Mouse (Mus musculus) G1E (cell line): ENCODE data around the gene Zfp777. TPM values are rescaled to one million over a fixed set of nuclear protein-coding genes. Genes with fewer than 3 reads are reported as not detected.
A peak's percentile ranks its signal among the peaks of the same experiment; 100 is the strongest.

ENCODE experiments used
- ATAC-seq: 2 replicates; pipeline ENCODE4 v1.8.0; 2016; ENCODE audit warnings: mild to moderate bottlenecking; ENCODE audit not compliant: insufficient number of reproducible peaks, poor library complexity, low FRiP score, severe bottlenecking; ENCODE audit errors: extremely low read depth
- DNase-seq: peaks from one replicate; pipeline ENCODE4 v3.0.0; 2012; ENCODE audit warnings: low spot score
- H3K27me3 ChIP-seq: 2 replicates; pipeline ENCODE4 v1.6.1; 2012; ENCODE audit warnings: mild to moderate bottlenecking, low read length, inconsistent platforms; ENCODE audit not compliant: insufficient read depth
- H3K36me3 ChIP-seq: replicated peaks from 2 replicates; pipeline ENCODE3; 2012; ENCODE audit warnings: mild to moderate bottlenecking, inconsistent platforms
- H3K4me1 ChIP-seq: 2 replicates; pipeline ENCODE4 v1.6.1; 2012; ENCODE audit warnings: low read depth, low read length, inconsistent platforms, mixed read lengths; ENCODE audit not compliant: insufficient read depth
- H3K4me3 ChIP-seq: 2 replicates; pipeline ENCODE4 v1.5.1; 2012; ENCODE audit warnings: low read depth, mild to moderate bottlenecking, inconsistent platforms, low read length, moderate library complexity, mixed read lengths
- H3K9me3 ChIP-seq: replicated peaks from 2 replicates; pipeline ENCODE4 v1.6.1; 2012; ENCODE audit warnings: inconsistent platforms
- CTCF ChIP-seq: IDR thresholded peaks from 2 replicates; pipeline ENCODE4 v1.5.1; 2012; ENCODE audit warnings: low read depth, low read length, inconsistent platforms, mixed read lengths
- GATA1 ChIP-seq: IDR thresholded peaks from 2 replicates; pipeline ENCODE4 v1.6.1; 2012; ENCODE audit warnings: borderline replicate concordance, low read length, inconsistent platforms, mixed read lengths
- GATA2 ChIP-seq: IDR thresholded peaks from 2 replicates; pipeline ENCODE4 v1.6.1; 2012; ENCODE audit warnings: low read depth, low read length, inconsistent platforms, borderline replicate concordance
- POLR2AphosphoS5 ChIP-seq: IDR thresholded peaks from 2 replicates; pipeline ENCODE4 v1.6.1; 2012; ENCODE audit warnings: low read depth, low read length, inconsistent platforms; ENCODE audit not compliant: insufficient replicate concordance
- TAL1 ChIP-seq: conservative IDR thresholded peaks from 2 replicates; pipeline ENCODE4 v1.6.1; 2012; ENCODE audit warnings: low read depth, low read length, inconsistent platforms, mixed read lengths
- polyA plus RNA-seq: library from polyadenylated mRNA; stranded (reverse); fragments of >175 nt; gene quantifications from 2 replicates; pipeline ENCODE4 v1.2.3, GENCODE M21; 2012
- total RNA-seq, 2 experiments: library from RNA; stranded (forward) in 1 of 2; stranded (reverse) in 1 of 2; fragments of 200-1000 nt in 1 of 2; fragments of >200 nt in 1 of 2; fragmentation: Nextera tagmentation in 1 of 2; gene quantifications; 2 replicates each; pipeline ENCODE4 v1.2.3; 2014 to 2017

Zfp777 gene
- total and polyA plus RNA-seq, 3 experiments = 25.4 to 69.6 (median 28.0) TPM

GRCm38 (mm10) chr6:48081952-48082351, 33.2 kb upstream of the Zfp777 start:
- Histone ChIP-seq H3K27me3 (no peaks in the 10 kb centered on the region), H3K36me3 (peaks cover 82% of the 10 kb centered on the region), H3K9me3 (no peaks in the 10 kb centered on the region), H3K4me1 (peaks cover 59% of the 10 kb centered on the region), H3K4me3 (no peak overlapping the region)
- DNase-seq (no peak), ATAC-seq (no peak)
- TF ChIP-seq GATA2 (no peak), CTCF (no peak), TAL1 (no peak), GATA1 (no peak), POLR2AphosphoS5 (no peak)

DNA sequence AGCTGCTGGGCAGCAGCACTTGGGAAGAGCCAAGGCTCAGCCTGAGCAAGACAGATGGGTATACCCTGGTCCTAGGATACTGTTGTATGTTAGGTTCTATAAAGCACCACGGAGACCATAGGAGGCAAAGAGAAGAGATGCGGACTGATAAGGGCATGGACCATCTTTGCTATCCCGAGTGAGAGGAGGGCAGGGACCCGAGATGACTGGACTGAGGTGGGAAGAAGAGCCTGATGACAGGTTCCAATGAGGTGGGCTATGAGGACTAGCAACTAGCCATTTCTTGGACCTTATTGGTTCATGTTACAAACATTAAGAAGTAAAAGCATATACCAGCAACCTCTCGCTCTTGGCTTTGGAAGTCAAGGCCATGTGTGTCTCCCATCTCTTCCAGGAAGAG, 32.3 kb upstream of the Zfp777 start:
- peaks cover 88% of the 10 kb centered on the region for H3K36me3 ChIP-seq
- H3K9me3 ChIP-seq = no peaks in the 10 kb centered on the region
- H3K4me3 ChIP-seq = no peak overlapping the region
- peaks cover 60% of the 10 kb centered on the region for H3K4me1 ChIP-seq
- TF ChIP-seq POLR2AphosphoS5 (no peak), GATA2 (no peak), CTCF (no peak), GATA1 (no peak), TAL1 (no peak)
- ATAC-seq = no peak
- DNase-seq = no peak
- H3K27me3 ChIP-seq = no peaks in the 10 kb centered on the region

GRCm38 (mm10) chr6:48073316-48073715, 24.6 kb upstream of the Zfp777 start:
- Histone ChIP-seq H3K4me1 (peaks cover 31% of the 10 kb centered on the region), H3K36me3 (peaks cover 77% of the 10 kb centered on the region), H3K9me3 (no peaks in the 10 kb centered on the region), H3K27me3 (no peaks in the 10 kb centered on the region), H3K4me3 (no peak overlapping the region)
- DNase-seq (no peak), ATAC-seq (no peak)
- TF ChIP-seq GATA1 = no peak
- TF ChIP-seq POLR2AphosphoS5 = no peak

GRCm38 (mm10) chr6:48067492-48067891, 18.8 kb upstream of the Zfp777 start:
- Histone ChIP-seq H3K4me1 (peaks cover 62% of the 10 kb centered on the region), H3K36me3 (peaks cover 76% of the 10 kb centered on the region), H3K27me3 (no peaks in the 10 kb centered on the region), H3K9me3 (peaks cover 4% of the 10 kb centered on the region), H3K4me3 (peak overlapping the region; percentile 85; the same call in 1 of the 2 replicates)
- no peak for TF ChIP-seq GATA1
- no peak for TF ChIP-seq TAL1
- no peak for TF ChIP-seq CTCF
- no peak for TF ChIP-seq POLR2AphosphoS5
- TF ChIP-seq GATA2 = no peak
- DNase-seq (no peak), ATAC-seq (no peak)

DNA sequence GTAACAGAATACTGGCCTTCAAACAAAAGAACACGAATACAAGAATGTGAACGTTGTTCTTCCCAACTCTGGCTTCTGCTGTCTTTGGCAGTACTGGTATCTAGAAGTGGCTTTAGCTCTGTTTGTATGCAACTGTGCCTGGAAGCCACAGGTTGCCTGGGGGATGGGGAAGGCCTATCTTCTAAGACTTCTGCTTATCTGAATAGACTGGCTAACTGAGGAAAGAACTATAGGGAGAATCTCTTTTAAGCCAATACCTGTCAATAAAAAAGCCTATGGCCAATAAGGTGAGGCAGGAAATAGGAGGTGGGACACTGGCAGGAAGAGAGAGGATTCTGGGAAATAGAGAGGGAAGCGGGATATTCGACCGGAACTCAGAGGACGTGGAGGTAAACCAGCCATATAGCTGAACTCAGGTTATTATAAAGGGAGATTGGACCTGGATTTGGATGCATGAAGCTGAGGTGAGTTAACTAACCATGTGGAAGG, 16.9 kb upstream of the Zfp777 start:
- Histone ChIP-seq H3K9me3 (peaks cover 4% of the 10 kb centered on the region), H3K4me1 (peaks cover 74% of the 10 kb centered on the region), H3K4me3 (peak overlapping the region; percentile 85), H3K36me3 (peaks cover 66% of the 10 kb centered on the region), H3K27me3 (no peaks in the 10 kb centered on the region)
- no peak for TF ChIP-seq GATA2
- 0 out of 2 replicates have a peak, but pooled peaks have one; percentile 23 for TF ChIP-seq TAL1
- peak; percentile 76 for ATAC-seq
- peak; percentile 85 for DNase-seq

GRCm38 (mm10) chr6:48064451-48064850, 15.7 kb upstream of the Zfp777 start:
- H3K36me3 ChIP-seq = peaks cover 61% of the 10 kb centered on the region
- peak overlapping the region; percentile 30; the same call in 1 of the 2 replicates for H3K4me3 ChIP-seq
- TF ChIP-seq TAL1 = no peak
- no peak for TF ChIP-seq GATA2
- TF ChIP-seq CTCF = no peak
- TF ChIP-seq POLR2AphosphoS5 = no peak
- TF ChIP-seq GATA1 = no peak
- peaks cover 81% of the 10 kb centered on the region for H3K4me1 ChIP-seq
- DNase-seq (no peak), ATAC-seq (no peak)
- H3K9me3 ChIP-seq = peaks cover 4% of the 10 kb centered on the region
- H3K27me3 ChIP-seq = no peaks in the 10 kb centered on the region

DNA sequence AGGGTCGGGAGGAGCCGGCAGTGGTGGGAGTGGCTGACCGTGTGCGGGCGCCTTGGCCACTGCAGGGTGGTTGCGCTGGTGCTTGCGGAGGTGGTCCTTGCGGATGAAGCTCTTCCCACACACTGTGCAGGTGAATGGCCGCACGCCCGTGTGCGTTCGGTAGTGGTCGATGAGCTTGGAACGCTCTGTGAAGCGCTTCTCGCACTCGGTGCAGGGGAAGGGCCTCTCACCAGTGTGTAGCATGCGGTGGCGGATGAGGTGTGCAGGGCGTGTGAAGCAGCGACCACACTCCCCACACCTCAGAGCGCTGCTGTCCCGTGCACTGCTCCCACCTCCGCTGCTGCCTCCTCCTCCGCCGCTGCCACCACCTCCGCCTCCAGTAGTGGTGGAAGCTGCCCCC, 15.2 kb upstream of the Zfp777 start:
- H3K36me3 ChIP-seq = peaks cover 56% of the 10 kb centered on the region
- ATAC-seq (no peak), DNase-seq (no peak)

More for the DNA sequence above, 15.2 kb upstream of the Zfp777 start:
- Histone ChIP-seq H3K9me3 (peaks cover 4% of the 10 kb centered on the region), H3K4me3 (peak overlapping the region; percentile 24; the same call in 1 of the 2 replicates), H3K4me1 (peaks cover 80% of the 10 kb centered on the region), H3K27me3 (no peaks in the 10 kb centered on the region)
- TF ChIP-seq TAL1 = no peak
